Comparison of ENCODE assay signal across 18 mouse cellular contexts in the genomic region with DNA sequence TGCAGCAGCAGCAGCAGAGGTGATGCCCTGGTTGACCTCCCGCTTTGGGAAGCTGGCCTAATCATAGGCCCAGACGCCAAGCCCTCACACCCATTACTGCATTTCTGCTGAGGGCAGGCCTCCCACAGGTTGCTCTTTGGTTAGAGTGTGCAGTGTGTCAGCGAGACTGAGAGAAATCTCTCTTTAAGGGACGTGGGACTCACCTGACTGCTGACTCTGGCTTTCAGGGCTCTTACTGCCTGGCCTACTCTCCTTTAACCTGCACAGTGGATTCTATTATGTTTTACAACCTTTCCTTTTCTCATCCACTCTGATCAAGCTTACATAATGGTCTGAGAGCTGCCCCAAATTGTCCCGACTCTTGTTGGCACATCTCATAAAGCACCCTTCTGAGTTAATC.
"Had no signal": no experiment of that assay in that cellular context is flagged by ENCODE, and none has a peak within 500 bp of the region (broad histone marks: within the 10 kb centered on the region; RNA-seq: fewer than 3 reads in every experiment).

No protein-coding gene starts in this region.

- H3K27ac ChIP-seq: liver, embryonic 13.5 days; liver, embryonic 15.5 days; lung, embryonic 15.5 days; macrophage; midbrain, embryonic 12.5 days; neural tube, embryonic 13.5 days; stomach, embryonic 15.5 days; stomach, postnatal 0 days had no signal

- H3K9me3 ChIP-seq: liver, embryonic 13.5 days; liver, embryonic 15.5 days; lung, embryonic 15.5 days; megakaryocyte, embryonic 14.5 days; midbrain, embryonic 12.5 days; neural tube, embryonic 13.5 days; stomach, embryonic 15.5 days had no signal

- H3K4me3 ChIP-seq: liver, embryonic 13.5 days; liver, embryonic 15.5 days; lung, embryonic 15.5 days; megakaryocyte, embryonic 14.5 days; midbrain, embryonic 12.5 days; neural tube, embryonic 13.5 days; stomach, embryonic 15.5 days had no signal

- H3K27me3 ChIP-seq: liver, embryonic 13.5 days; liver, embryonic 15.5 days; lung, embryonic 15.5 days; megakaryocyte, embryonic 14.5 days; neural tube, embryonic 13.5 days; stomach, embryonic 15.5 days had no signal

- H3K4me2 ChIP-seq: liver, embryonic 13.5 days; liver, embryonic 15.5 days; lung, embryonic 15.5 days; midbrain, embryonic 12.5 days; neural tube, embryonic 13.5 days; stomach, embryonic 15.5 days had no signal

- H3K36me3 ChIP-seq: liver, embryonic 13.5 days; liver, embryonic 15.5 days; lung, embryonic 15.5 days; midbrain, embryonic 12.5 days; neural tube, embryonic 13.5 days; stomach, embryonic 15.5 days had no signal

- ATAC-seq: liver, postnatal 0 days; lung, postnatal 0 days had no signal

- H3K4me1 ChIP-seq: liver, embryonic 13.5 days; liver, embryonic 15.5 days; lung, embryonic 15.5 days; megakaryocyte, embryonic 14.5 days; midbrain, embryonic 12.5 days; stomach, embryonic 15.5 days had no signal

- DNase-seq: liver, embryonic 13.5 days; liver, postnatal 0 days; lung, adult 2 months; lung, postnatal 14 days; lung, postnatal 36 days; right cerebral cortex, postnatal 14 days; thymus, adult 2 months; thymus, postnatal 25 days; thymus, postnatal 4 days had no signal

- H3K9ac ChIP-seq: liver, embryonic 13.5 days; liver, embryonic 15.5 days; liver, postnatal 0 days; lung, embryonic 15.5 days; midbrain, embryonic 12.5 days; neural tube, embryonic 13.5 days; stomach, embryonic 15.5 days had no signal
